Mouse (Mus musculus) liver, embryonic 13.5 days (tissue): ENCODE measurements around the gene Akap8. TPM values are rescaled to one million over a fixed set of nuclear protein-coding genes. Genes with fewer than 3 reads are reported as not detected.

Experiments used
- ATAC-seq: fragments of 200-750 bp; cut with Nextera tagmentation; 2 replicates; pipeline ENCODE4 v1.8.0; 2017; ENCODE audit warnings: low read depth, mild to moderate bottlenecking, moderate number of reproducible peaks, moderate library complexity
- DNase-seq: peaks from one replicate; pipeline ENCODE4 v3.0.0; 2022
- H3K27ac ChIP-seq: fragments of 300-500 bp; sonication (generic); 2 replicates; pipeline ENCODE4 v1.5.1; 2015; ENCODE audit warnings: moderate library complexity, mild to moderate bottlenecking, inconsistent platforms
- H3K27me3 ChIP-seq: fragments of 300-500 bp; sonication (generic); 2 replicates; pipeline ENCODE4 v1.6.1; 2015; ENCODE audit warnings: mild to moderate bottlenecking, inconsistent platforms
- H3K36me3 ChIP-seq: fragments of 300-500 bp; sonication (generic); 2 replicates; pipeline ENCODE4 v1.6.1; 2015; ENCODE audit warnings: mild to moderate bottlenecking, inconsistent platforms
- H3K4me1 ChIP-seq: fragments of 300-500 bp; sonication (generic); replicated peaks from 2 replicates; pipeline ENCODE4 v1.6.1; 2015; ENCODE audit warnings: inconsistent platforms
- H3K4me2 ChIP-seq: fragments of 300-500 bp; sonication (generic); 2 replicates; pipeline ENCODE4 v1.6.1; 2015; ENCODE audit warnings: inconsistent platforms, mild to moderate bottlenecking, moderate library complexity
- H3K4me3 ChIP-seq: fragments of 300-500 bp; sonication (generic); replicated peaks from 2 replicates; pipeline ENCODE4 v1.5.1; 2015; ENCODE audit warnings: mild to moderate bottlenecking, inconsistent platforms
- H3K9ac ChIP-seq: fragments of 300-500 bp; sonication (generic); 2 replicates; pipeline ENCODE4 v1.6.1; 2015; ENCODE audit warnings: mild to moderate bottlenecking, inconsistent platforms
- H3K9me3 ChIP-seq: fragments of 300-500 bp; sonication (generic); replicated peaks from 2 replicates; pipeline ENCODE4 v1.6.1; 2016; ENCODE audit warnings: inconsistent platforms
- WGBS: fragments of 180-500 bp; shearing (Covaris S2); methylation state at CpG from one replicate; pipeline ENCODE4 v1.1.7; 2015; ENCODE audit not compliant: insufficient replicate concordance; 5-methylcytosine and 5-hydroxymethylcytosine counted together
- polyA plus RNA-seq: library from polyadenylated mRNA; unstranded; fragments of >200 nt; fragmentation: Nextera tagmentation; extraction: Ambion mirVana; gene quantifications from 2 replicates; pipeline ENCODE4 v1.2.1, GENCODE M21; 2015

Akap8 gene
- polyA plus RNA-seq, result 40.5 and 47.9 TPM in 2 replicates

DNA sequence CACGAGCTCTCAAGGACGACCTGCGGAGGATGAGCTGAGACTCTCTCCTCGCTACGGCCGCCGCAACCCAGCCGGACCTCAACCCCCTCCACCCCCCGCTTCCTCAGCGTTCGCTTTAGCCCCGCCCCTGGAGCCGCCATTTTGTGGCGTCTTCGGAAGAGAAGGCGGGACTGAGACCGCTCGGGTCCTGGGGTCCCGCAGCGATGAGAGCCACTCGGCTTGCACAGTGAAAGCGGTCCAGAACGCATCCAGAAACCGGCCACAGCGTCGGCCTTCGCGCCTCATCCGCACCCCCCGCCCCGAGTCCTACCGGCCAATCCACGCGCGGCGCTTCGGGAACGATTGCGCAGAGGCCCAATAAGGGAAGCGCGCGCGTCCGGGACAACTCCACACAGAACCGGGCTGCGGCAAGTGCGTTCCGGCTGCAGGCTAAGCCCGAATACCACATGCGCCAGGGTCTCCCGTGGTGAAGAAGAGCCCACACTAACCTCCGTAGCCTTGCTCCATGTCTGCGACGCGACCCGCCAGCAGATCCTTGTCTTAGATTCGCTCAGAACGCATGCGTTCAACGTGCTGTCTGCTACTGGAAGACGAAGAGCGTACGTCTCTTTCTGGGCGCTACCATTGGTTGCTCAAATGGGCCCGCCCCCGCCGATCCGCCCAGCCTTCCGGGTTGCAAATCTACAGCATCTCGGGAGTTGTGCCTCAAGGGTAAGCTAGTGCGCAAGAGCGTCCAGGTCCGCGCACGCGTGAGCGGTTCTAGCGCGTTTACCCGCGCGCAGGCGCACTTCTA lies at the start of gene Akap8:
Gene Akap8, minus strand, starts transcription at position 642 of the 793 bp plus-strand sequence.
- Histone ChIP-seq H3K9ac (peak within 1 kb of the TSS; percentile 86), H3K4me1 (peaks cover 42% of the 10 kb centered on the region), H3K36me3 (peaks cover 50% of the 10 kb centered on the region), H3K4me2 (peak within 1 kb of the TSS; percentile 93), H3K27me3 (no peaks in the 10 kb centered on the region), H3K4me3 (peak within 1 kb of the TSS; percentile 81), H3K27ac (peak within 1 kb of the TSS; percentile 95), H3K9me3 (no peaks in the 10 kb centered on the region)
- under 1% methylated on average over 83 of the region's 83 CpGs for WGBS
- DNase-seq (peak; percentile 98), ATAC-seq (peak; percentile 95)

DNA sequence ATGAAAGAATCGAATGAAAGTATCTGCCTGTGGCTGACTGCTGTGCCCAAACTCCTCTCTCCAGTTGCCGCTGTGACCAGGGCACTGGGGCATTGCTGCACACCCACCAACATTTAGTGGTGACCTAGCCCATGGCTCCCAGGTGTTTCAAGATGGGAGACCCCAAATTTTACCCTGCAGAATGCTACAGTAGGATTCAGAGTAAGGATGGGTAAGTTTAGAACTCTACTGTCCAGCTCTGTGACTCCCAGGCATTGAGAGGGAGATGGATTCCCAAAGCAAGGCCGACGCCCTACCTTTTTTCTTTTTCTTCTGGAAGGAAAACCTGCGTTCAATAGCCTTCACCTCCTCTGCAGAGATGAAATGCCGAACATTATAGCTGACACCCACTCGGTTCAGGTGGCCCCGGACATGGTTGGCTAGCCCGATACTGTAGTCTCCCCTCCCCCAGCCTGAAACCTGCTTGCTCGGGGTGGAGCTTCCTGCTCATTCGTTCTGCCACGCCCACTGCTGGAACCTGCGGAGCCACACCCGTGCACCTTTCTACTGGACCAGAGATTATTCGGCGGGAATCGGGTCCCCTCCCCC lies 48.0 kb upstream of the Akap8 start:
- H3K4me1 ChIP-seq, result peaks cover 48% of the 10 kb centered on the region
- 0 out of 2 replicates have a peak, but pooled peaks cover 11% of the 10 kb centered on the region for H3K36me3 ChIP-seq
- DNase-seq (no peak), ATAC-seq (peak; percentile 59)
- peak overlapping the region; percentile 73 for H3K4me2 ChIP-seq
- H3K9ac ChIP-seq, result peak overlapping the region; percentile 70
- H3K4me3 ChIP-seq, result peak overlapping the region; percentile 61
- no peaks in the 10 kb centered on the region for H3K27me3 ChIP-seq
- 15% methylated on average over 12 of the region's 17 CpGs for WGBS
- H3K9me3 ChIP-seq, result no peaks in the 10 kb centered on the region
- peak overlapping the region; percentile 66 for H3K27ac ChIP-seq

DNA sequence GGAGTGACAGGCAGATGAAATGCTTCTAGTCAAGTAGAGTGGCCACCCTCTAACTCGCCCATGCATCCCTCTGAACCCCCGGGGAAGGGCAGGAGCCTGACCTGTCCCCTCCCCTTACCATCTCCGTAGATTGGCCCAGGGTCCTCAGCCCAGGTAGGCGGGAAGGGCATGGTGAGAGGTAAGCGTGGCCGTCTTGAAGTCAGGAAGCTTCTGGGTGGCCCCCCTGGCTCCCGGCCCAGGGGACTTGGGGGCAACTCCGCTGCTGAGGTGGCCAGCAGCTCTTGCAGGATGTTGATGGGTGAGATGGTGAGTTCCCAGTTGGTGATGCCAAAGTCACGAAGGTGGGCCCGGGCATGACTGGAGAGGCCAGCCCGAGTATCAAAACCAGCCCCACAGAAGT lies 46.7 kb upstream of the Akap8 start:
- Histone ChIP-seq H3K36me3 (0 out of 2 replicates have a peak, but pooled peaks cover 11% of the 10 kb centered on the region), H3K27me3 (no peaks in the 10 kb centered on the region), H3K4me1 (peaks cover 59% of the 10 kb centered on the region), H3K4me3 (no peak overlapping the region), H3K9ac (no peak overlapping the region), H3K27ac (no peak overlapping the region; the same call in 1 of the 2 replicates), H3K4me2 (no peak overlapping the region), H3K9me3 (no peaks in the 10 kb centered on the region)
- ATAC-seq, result no peak
- WGBS, result 88% methylated on average over 11 of the region's 11 CpGs
- no peak for DNase-seq

DNA sequence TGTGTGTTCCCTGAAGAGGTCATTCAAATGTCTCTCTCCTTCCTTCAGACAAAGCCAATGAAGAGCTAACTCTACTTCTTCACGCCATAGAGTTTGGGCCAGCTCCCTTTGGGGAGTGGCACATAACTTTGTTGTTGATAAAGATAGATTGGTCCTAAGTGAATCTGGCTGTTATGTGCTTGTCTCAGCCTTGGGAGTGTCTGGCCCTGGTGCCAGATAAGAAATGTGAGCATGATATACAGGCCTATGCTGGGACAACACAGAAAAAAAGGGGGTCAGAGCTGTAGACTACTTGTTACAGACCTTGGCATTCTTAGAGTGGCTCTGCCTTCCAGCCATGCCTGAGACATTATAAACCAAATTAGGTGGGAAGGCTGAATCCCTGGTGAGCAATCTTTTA lies 44.3 kb upstream of the Akap8 start:
- DNase-seq (peak; percentile 37), ATAC-seq (peak; percentile 73)
- peak overlapping the region; percentile 97 for H3K4me3 ChIP-seq
- H3K9ac ChIP-seq, result 0 out of 2 replicates have a peak overlapping the region, but pooled peaks have one; percentile 94
- peaks cover 72% of the 10 kb centered on the region for H3K4me1 ChIP-seq
- 29% methylated on average over 1 of the region's 1 CpGs for WGBS
- peaks cover 32% of the 10 kb centered on the region for H3K36me3 ChIP-seq
- H3K9me3 ChIP-seq, result no peaks in the 10 kb centered on the region
- no peaks in the 10 kb centered on the region for H3K27me3 ChIP-seq
- peak overlapping the region; percentile 90 for H3K4me2 ChIP-seq
- peak overlapping the region; percentile 76 for H3K27ac ChIP-seq

DNA sequence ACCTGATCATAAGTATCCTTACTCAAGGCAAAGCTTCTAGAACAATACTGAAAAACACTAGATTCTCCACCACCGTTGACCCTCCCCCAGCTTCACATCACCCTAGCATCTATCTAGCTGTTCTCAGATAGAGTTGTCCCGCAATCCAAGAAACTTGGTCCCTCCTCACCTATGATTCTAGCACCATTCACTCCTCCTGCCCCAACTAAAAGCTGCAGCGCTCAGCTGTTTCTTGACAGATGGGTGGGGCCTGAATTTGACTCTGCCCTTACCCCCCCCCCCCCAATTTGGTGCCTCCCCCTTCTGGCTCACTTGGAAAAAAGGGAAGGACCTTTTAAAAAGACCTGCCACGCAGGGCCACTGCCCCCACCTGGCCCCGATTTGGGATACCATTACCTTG lies 43.8 kb upstream of the Akap8 start:
- H3K27me3 ChIP-seq, result no peaks in the 10 kb centered on the region
- H3K36me3 ChIP-seq, result peaks cover 37% of the 10 kb centered on the region
- DNase-seq (no peak), ATAC-seq (no peak)
- peak overlapping the region; percentile 76 for H3K27ac ChIP-seq
- WGBS, result 32% methylated on average over 5 of the region's 5 CpGs
- no peaks in the 10 kb centered on the region for H3K9me3 ChIP-seq
- peak overlapping the region; percentile 90 for H3K4me2 ChIP-seq
- peak overlapping the region; percentile 97 for H3K4me3 ChIP-seq
- H3K4me1 ChIP-seq, result peaks cover 72% of the 10 kb centered on the region
- H3K9ac ChIP-seq, result peak overlapping the region; percentile 94

DNA sequence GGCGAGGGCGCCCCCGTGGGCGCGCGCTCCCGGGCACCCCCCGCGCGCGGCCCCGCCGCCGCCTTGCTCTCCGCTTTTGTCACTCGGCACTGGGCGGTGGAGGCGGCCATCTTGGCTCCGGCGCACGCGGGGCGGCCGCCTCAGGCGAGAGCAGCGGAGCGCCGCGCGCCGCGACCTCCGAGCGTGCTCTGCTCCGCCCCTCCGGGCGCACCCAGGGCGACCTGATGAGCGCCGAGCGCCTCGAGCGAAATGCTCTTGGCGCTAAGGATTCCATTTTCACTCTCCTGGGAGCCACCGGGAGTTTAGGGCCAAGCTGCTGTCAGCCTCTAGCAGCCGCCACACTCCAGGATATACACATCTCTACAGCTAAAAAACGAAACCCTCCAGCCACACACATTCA lies 43.3 kb upstream of the Akap8 start:
- Histone ChIP-seq H3K36me3 (peaks cover 42% of the 10 kb centered on the region), H3K9me3 (no peaks in the 10 kb centered on the region), H3K4me2 (peak overlapping the region; percentile 90), H3K27me3 (no peaks in the 10 kb centered on the region), H3K9ac (peak overlapping the region; percentile 94), H3K27ac (peak overlapping the region; percentile 76), H3K4me1 (peaks cover 72% of the 10 kb centered on the region), H3K4me3 (peak overlapping the region; percentile 97)
- ATAC-seq, result peak; percentile 84
- WGBS, result under 1% methylated on average over 46 of the region's 47 CpGs
- peak; percentile 82 for DNase-seq

DNA sequence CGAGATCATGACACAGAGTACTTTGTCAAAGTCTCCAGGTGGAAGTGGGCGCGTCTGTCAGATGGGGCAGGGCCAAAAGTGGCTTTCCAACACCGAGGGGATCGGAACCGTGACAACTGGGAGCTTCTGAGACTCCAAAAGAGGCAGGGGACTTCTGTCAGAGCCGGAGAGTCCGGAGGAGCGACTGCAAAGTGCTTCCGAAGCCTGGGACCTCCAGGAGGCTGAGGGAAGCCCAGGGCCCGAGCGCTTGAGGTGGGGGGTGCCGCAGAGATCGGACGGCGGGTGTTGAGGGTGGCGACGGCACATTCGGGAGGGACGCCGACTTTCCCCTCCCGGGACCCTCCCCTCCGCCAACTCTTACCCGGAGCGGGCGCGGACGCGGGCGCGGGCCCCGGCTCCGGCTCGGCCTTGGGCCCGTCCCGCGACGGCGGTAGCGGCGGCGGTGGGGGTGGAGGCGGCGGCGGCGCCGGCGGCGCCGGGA lies 42.8 kb upstream of the Akap8 start:
- WGBS, result under 1% methylated on average over 24 of the region's 50 CpGs
- Histone ChIP-seq H3K27ac (peak overlapping the region; percentile 76), H3K4me1 (peaks cover 69% of the 10 kb centered on the region)

DNA sequence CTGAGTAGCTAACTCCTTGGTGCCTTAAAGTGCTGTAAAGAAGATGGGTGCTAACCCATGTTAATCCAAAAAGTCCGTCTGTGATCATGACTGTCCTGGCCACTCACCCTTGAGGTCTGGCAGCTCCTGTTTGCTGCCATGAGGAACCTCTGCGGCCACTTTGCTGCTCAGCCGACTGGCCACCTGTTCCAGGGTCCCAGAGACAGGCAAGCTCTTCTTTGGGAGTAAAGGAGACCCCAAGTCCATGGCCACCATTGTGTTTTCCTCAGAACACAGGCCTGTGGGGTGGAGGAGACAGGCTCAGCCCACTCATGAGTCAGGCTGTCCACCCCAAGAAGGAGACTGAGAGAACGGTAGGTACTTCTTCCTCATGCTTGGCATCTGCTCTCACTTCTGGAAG lies 41.6 kb upstream of the Akap8 start:
- WGBS, result 83% methylated on average over 4 of the region's 4 CpGs
- DNase-seq (no peak), ATAC-seq (no peak)
- Histone ChIP-seq H3K9ac (peak overlapping the region; percentile 94), H3K36me3 (peaks cover 55% of the 10 kb centered on the region), H3K4me1 (peaks cover 57% of the 10 kb centered on the region), H3K4me2 (peak overlapping the region; percentile 90), H3K27ac (no peak overlapping the region), H3K4me3 (peak overlapping the region; percentile 97), H3K27me3 (no peaks in the 10 kb centered on the region), H3K9me3 (no peaks in the 10 kb centered on the region)

More for the DNA sequence above, 42.8 kb upstream of the Akap8 start:
- no peaks in the 10 kb centered on the region for H3K9me3 ChIP-seq
- H3K36me3 ChIP-seq, result peaks cover 47% of the 10 kb centered on the region
- no peaks in the 10 kb centered on the region for H3K27me3 ChIP-seq
- peak overlapping the region; percentile 90 for H3K4me2 ChIP-seq
- peak overlapping the region; percentile 97 for H3K4me3 ChIP-seq
- peak; percentile 37 for ATAC-seq
- no peak for DNase-seq
- peak overlapping the region; percentile 94 for H3K9ac ChIP-seq

DNA sequence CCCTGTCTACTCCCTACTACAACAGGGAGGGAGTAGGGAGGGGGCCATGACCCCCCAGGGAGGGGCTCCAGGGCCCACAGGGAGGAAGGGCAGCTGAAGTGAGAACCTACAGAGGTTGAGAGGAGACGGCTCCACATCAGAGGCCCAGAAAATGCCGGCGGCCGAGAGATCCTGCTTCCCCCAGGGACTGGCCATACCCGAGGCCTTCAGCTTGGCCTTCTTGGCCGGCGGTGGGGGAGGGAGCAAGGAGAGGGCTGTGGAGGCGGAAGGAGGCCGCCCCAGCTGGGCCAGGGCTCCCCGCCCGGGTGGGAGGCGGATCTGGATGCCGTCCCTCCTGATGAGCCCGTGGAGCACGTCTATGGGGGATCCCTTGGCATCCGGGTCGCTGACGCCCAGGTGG lies 38.9 kb upstream of the Akap8 start:
- no peak overlapping the region for H3K9ac ChIP-seq
- H3K4me1 ChIP-seq, result peaks cover 29% of the 10 kb centered on the region
- ATAC-seq (no peak), DNase-seq (no peak)
- H3K4me3 ChIP-seq, result no peak overlapping the region
- no peaks in the 10 kb centered on the region for H3K9me3 ChIP-seq
- WGBS, result 88% methylated on average over 18 of the region's 18 CpGs
- H3K27me3 ChIP-seq, result no peaks in the 10 kb centered on the region
- no peak overlapping the region for H3K4me2 ChIP-seq
- H3K27ac ChIP-seq, result no peak overlapping the region
- peaks cover 75% of the 10 kb centered on the region for H3K36me3 ChIP-seq

DNA sequence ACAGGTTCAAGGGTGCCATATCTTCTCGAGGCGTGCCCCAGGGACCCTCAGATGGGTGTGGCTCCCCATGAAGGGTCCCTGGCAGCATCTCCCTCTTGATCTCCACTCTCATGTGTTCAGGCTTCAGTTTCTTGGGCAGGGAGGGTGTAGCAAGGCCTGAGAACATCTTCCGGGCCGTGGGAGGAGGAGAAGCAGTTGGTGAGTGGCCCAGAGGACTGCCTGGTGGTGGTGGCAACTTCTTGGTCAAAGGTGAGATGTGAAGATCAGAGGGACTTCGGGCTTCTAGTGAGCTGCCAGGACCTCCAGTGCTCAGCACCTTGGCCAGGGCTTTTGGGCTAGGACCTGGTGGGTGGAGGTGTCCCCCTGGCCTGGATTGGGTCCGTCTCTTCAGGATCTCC lies 37.9 kb upstream of the Akap8 start:
- H3K9ac ChIP-seq, result no peak overlapping the region
- no peak overlapping the region for H3K4me2 ChIP-seq
- no peaks in the 10 kb centered on the region for H3K9me3 ChIP-seq
- H3K4me1 ChIP-seq, result peaks cover 25% of the 10 kb centered on the region
- ATAC-seq (no peak), DNase-seq (no peak)
- no peak overlapping the region for H3K4me3 ChIP-seq
- H3K27ac ChIP-seq, result no peak overlapping the region
- 84% methylated on average over 6 of the region's 6 CpGs for WGBS
- H3K36me3 ChIP-seq, result peaks cover 85% of the 10 kb centered on the region
- no peaks in the 10 kb centered on the region for H3K27me3 ChIP-seq

DNA sequence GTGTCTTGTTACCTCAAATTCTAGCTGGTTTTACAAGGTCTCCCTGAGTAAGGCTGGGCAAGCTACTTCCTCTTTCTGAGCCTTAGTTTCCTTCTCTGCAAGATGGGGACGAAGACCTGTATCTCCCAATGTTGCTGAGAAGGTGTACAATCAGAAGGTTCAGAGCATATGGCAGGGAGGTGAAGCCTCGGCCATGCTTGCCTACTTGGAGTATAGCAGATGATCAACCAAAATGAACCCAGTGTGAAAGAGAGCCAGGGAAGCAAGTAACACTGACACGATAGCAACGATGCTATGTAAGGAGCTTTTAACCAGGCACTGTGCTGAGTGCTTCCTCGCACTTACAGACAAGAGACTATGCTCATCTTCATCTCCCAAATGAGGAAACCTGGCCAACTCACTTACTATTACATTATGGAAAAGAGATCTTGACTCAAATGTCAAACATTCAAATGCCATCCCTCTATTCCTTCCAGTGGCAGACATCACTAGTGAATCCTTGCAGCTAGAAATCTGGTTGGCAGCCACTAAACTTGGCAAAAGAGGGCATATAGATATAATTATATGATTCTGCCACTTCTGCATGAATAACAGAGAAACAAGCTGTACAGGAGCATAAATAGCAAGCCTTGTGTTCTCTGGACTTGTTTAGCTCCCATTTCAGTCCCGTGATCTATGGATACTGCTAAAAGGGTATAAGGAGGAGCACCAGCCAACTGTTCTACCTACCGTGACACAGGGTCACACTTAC lies 37.3 kb upstream of the Akap8 start:
- Histone ChIP-seq H3K9ac (no peak overlapping the region), H3K4me3 (no peak overlapping the region), H3K27ac (no peak overlapping the region), H3K9me3 (no peaks in the 10 kb centered on the region), H3K36me3 (peaks cover 89% of the 10 kb centered on the region), H3K4me2 (no peak overlapping the region), H3K4me1 (peaks cover 20% of the 10 kb centered on the region), H3K27me3 (no peaks in the 10 kb centered on the region)
- 85% methylated on average over 7 of the region's 7 CpGs for WGBS
- DNase-seq (no peak), ATAC-seq (no peak)
